Mouse (Mus musculus): ENCODE measurements at regions not wholly inside any gene's neighbourhood (a gene's known extent, or its start where the extent isn't known, plus 50 kb on each side); places are given as distances from the start of the nearest gene placed in this dataset.

DNA sequence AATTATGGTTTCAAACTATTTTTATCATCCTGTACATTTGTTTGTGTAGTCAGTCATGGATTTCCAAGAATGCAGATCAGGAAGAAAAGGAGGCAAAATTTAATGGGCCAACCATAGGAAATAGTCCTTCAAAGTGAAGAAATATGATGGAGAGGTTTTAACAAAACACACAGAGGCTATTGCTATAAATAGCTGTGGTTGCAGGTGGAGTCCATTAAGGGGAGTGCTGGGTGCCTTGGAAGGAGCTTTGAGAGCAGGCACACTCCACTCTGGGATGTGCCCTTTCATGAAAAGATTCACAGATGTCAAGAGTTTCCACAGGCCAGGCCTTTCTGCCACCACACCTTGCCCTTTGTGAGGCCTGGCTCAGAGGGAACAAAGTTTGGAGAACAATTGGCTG is 159.8 kb upstream of the Rasgrp1 start:
- TF ChIP-seq GATA1 (IDR thresholded peaks at IDR 0.05; ENCODE audit: low read length) (no peak), TAL1 (IDR thresholded peaks at IDR 0.05; ENCODE audit: low read length) (no peak)

Measured in erythroblast, embryonic 14.5 days (primary cell).